Mouse (Mus musculus) stomach, embryonic 15.5 days (tissue): ENCODE results near the gene Emb. TPM values are rescaled to one million over a fixed set of nuclear protein-coding genes. Genes with fewer than 3 reads are reported as not detected.

Experiments
- ATAC-seq: fragments of 200-750 bp; cut with Nextera tagmentation; 2 replicates; pipeline ENCODE4 v1.8.0; 2017; ENCODE audit warnings: low read depth, moderate number of reproducible peaks, moderate TSS enrichment; ENCODE audit not compliant: insufficient read depth, low FRiP score
- H3K27ac ChIP-seq: fragments of 300-500 bp; sonication (generic); 2 replicates; pipeline ENCODE4 v1.5.1; 2015; ENCODE audit warnings: mild to moderate bottlenecking, inconsistent platforms
- H3K27me3 ChIP-seq: fragments of 300-500 bp; sonication (generic); replicated peaks from 2 replicates; pipeline ENCODE4 v1.6.1; 2015; ENCODE audit warnings: inconsistent platforms
- H3K36me3 ChIP-seq: fragments of 300-500 bp; sonication (generic); 2 replicates; pipeline ENCODE4 v1.6.1; 2015; ENCODE audit warnings: inconsistent platforms
- H3K4me1 ChIP-seq: fragments of 300-500 bp; sonication (generic); 2 replicates; pipeline ENCODE4 v1.6.1; 2015; ENCODE audit warnings: inconsistent platforms
- H3K4me2 ChIP-seq: fragments of 300-500 bp; sonication (generic); 2 replicates; pipeline ENCODE4 v1.6.1; 2015; ENCODE audit warnings: mild to moderate bottlenecking, inconsistent platforms
- H3K4me3 ChIP-seq: fragments of 300-500 bp; sonication (generic); replicated peaks from 2 replicates; pipeline ENCODE4 v1.5.1; 2015; ENCODE audit warnings: inconsistent platforms
- H3K9ac ChIP-seq: fragments of 300-500 bp; sonication (generic); 2 replicates; pipeline ENCODE4 v1.6.1; 2015; ENCODE audit warnings: inconsistent platforms
- H3K9me3 ChIP-seq: fragments of 300-500 bp; sonication (generic); 2 replicates; pipeline ENCODE4 v1.6.1; 2016; ENCODE audit warnings: inconsistent platforms
- WGBS: fragments of 180-500 bp; shearing (Covaris S2); methylation state at CpG from one replicate; pipeline ENCODE4 v1.1.7; 2015; 5-methylcytosine and 5-hydroxymethylcytosine counted together
- polyA plus RNA-seq: library from polyadenylated mRNA; unstranded; fragments of >200 nt; fragmentation: Nextera tagmentation; extraction: Ambion mirVana; gene quantifications from 2 replicates; pipeline ENCODE4 v1.2.1, GENCODE M21; 2015

Gene Emb
- polyA plus RNA-seq, 1 experiment from 2014 or later, result 23.2 TPM

DNA sequence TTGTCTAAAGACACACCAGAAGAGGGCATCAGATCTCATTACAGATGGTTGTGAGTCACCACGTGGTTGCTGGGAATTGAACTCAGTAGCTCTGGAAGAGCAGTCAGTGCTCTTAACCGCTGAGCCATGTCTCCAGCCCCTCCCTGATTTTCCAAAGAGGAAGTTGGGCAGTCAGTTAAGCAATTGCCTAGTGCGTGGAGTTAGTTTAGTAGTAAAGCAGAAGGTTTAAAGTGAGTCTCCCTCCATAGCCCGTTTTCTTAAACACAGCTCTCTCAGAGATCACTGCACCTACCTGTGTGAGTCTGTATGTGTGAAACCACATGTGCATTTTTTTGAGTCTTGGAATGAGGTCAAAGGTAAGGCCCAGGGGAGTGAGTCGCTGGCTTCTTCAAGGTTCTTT, 14.8 kb downstream of the Emb start:
- no peak overlapping the region for H3K27ac ChIP-seq
- 47% methylated on average over 5 of the region's 5 CpGs for WGBS
- no peaks in the 10 kb centered on the region; the same call in 1 of the 2 replicates for H3K27me3 ChIP-seq
- H3K9ac ChIP-seq, result no peak overlapping the region
- H3K9me3 ChIP-seq, result no peaks in the 10 kb centered on the region
- H3K4me3 ChIP-seq, result no peak overlapping the region
- H3K4me2 ChIP-seq, result no peak overlapping the region
- ATAC-seq, result no peak
- H3K36me3 ChIP-seq, result no peaks in the 10 kb centered on the region
- H3K4me1 ChIP-seq, result peaks cover 5% of the 10 kb centered on the region; the same call in 1 of the 2 replicates

DNA sequence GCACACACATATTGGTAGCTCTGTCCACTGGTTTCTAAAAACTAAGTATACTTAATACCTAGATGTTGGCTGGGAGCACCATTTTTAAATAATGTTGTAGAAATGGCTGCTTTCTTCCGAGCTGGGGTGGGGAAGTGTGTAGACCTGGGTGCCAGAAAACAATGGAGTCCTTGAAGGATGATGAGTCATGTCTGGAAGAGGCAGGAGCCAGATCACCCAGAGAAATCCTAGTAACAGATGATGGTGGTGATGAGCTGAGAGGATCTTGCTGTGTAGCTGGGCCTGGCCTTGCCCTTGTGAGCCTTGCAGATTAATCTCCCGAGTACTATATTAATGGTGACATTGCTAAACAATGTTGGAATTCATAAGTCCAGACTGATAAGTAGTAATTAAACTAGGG, 16.6 kb downstream of the Emb start:
- no peaks in the 10 kb centered on the region for H3K36me3 ChIP-seq
- no peak overlapping the region for H3K4me2 ChIP-seq
- no peaks in the 10 kb centered on the region for H3K9me3 ChIP-seq
- peaks cover 5% of the 10 kb centered on the region; the same call in 1 of the 2 replicates for H3K4me1 ChIP-seq
- H3K4me3 ChIP-seq, result no peak overlapping the region
- 62% methylated on average over 2 of the region's 2 CpGs for WGBS
- no peaks in the 10 kb centered on the region; the same call in 1 of the 2 replicates for H3K27me3 ChIP-seq
- no peak overlapping the region for H3K9ac ChIP-seq
- no peak overlapping the region for H3K27ac ChIP-seq
- no peak for ATAC-seq

DNA sequence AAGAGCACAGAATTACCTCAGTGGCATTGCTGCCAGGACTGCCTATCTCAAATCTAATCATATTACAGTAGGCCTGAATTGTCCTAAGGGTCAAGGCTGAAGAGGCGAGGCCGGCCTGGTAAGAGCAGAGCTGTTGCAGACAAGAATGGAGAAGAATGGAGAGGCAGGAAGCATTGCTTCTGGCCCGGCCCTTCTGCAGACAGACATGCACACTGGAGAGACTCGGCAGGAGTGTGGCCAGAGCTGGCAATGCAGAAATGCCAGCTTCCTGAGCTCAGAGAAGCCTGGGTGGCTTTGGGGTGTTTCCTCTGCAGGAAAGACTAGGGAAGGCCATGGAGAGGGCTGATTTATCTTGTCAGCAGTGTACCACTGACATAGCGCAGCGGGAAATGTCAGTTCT, 17.2 kb downstream of the Emb start:
- no peak for ATAC-seq
- WGBS, result 66% methylated on average over 6 of the region's 6 CpGs

DNA sequence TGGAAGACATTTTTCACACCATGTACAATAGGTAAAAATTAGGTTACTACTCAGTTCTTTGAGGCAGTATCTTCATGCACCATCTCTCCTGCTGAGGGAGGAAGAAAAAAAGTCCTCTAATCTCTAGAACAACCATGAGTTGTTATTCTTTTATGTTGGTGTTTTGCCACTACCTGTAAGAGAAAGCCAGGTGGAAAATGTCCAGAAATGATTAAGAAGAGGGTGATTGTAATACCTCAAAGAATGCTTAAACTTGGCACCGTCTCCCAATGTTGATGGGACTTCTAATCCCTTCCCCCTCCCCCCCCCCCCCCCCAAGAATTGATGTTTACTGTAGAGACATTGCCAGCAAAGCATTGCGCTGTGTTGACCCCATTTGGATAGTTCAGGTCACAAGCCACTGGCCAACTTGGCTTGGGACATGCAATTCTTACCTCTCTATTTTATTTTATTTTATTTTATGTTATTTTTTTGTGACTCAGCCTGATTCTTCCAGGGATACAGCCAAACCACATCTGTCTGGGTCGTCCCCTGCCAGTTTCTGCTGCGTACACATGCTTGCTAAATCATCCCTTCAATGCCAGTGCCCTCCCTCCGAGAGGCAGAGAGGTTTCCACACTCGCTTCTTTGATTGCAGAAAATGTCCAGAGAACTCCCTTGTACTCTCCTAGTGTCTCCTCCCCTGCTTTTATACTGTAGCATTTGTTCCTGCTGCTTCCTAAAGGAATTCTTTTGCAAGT, 22.2 kb downstream of the Emb start:
- Histone ChIP-seq H3K9me3 (no peaks in the 10 kb centered on the region), H3K4me3 (no peak overlapping the region), H3K36me3 (no peaks in the 10 kb centered on the region), H3K9ac (no peak overlapping the region), H3K27ac (no peak overlapping the region), H3K4me2 (no peak overlapping the region), H3K4me1 (peaks cover 3% of the 10 kb centered on the region; the same call in 1 of the 2 replicates), H3K27me3 (no peaks in the 10 kb centered on the region)
- WGBS, result 69% methylated on average over 6 of the region's 6 CpGs
- ATAC-seq, result no peak

More for the DNA sequence above, 17.2 kb downstream of the Emb start:
- H3K27me3 ChIP-seq, result no peaks in the 10 kb centered on the region
- H3K4me2 ChIP-seq, result no peak overlapping the region
- H3K9ac ChIP-seq, result no peak overlapping the region
- no peaks in the 10 kb centered on the region for H3K9me3 ChIP-seq
- H3K4me3 ChIP-seq, result no peak overlapping the region
- no peak overlapping the region for H3K27ac ChIP-seq
- H3K36me3 ChIP-seq, result no peaks in the 10 kb centered on the region
- H3K4me1 ChIP-seq, result no peaks in the 10 kb centered on the region

DNA sequence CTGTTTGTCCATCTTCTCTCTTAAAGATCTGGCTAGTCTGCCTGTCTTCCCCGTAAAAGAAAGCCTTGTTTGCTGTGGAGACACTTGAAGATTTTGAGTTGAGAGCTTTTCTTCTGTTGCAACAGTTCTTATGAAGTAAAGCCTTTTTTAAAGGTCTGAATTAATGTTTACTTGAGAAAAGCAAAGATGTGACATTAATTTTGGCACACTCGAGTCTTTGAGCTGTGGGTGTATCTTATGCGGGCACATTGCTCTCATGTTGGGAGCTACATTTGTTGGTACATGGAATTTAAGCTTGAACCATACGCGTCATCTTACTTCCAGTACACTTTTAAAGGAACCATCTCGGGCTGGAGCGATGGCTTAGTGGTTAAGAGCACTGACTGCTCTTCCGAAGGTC, 25.5 kb downstream of the Emb start:
- Histone ChIP-seq H3K4me3 (no peak overlapping the region), H3K4me1 (peaks cover 9% of the 10 kb centered on the region; the same call in 1 of the 2 replicates), H3K27ac (no peak overlapping the region), H3K4me2 (no peak overlapping the region), H3K36me3 (no peaks in the 10 kb centered on the region), H3K27me3 (no peaks in the 10 kb centered on the region), H3K9me3 (no peaks in the 10 kb centered on the region), H3K9ac (no peak overlapping the region)
- 90% methylated on average over 8 of the region's 8 CpGs for WGBS
- ATAC-seq, result no peak

DNA sequence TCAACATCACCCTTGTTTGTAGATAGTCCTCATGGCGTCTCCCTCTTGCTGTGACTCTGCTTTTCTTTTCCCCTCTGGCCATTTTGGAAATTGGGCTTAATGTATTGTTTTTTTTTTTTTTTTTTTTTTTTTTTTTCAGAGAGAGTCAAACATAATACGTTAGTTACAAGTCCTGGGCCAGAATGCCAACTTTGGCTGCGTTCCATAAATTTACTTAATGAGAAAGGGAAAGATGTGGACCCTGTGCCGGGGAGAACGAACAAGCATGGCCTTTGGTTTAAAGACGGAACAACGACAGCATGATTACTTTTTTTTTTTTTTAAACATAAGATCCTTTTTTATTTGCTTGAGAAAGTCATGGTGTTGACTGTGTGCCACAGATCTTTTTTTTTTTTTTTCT, 26.1 kb downstream of the Emb start:
- no peak overlapping the region for H3K27ac ChIP-seq
- H3K4me3 ChIP-seq, result no peak overlapping the region
- H3K9ac ChIP-seq, result no peak overlapping the region
- no peaks in the 10 kb centered on the region for H3K27me3 ChIP-seq
- WGBS, result 69% methylated on average over 7 of the region's 7 CpGs
- H3K9me3 ChIP-seq, result no peaks in the 10 kb centered on the region
- H3K4me2 ChIP-seq, result no peak overlapping the region
- H3K4me1 ChIP-seq, result peaks cover 9% of the 10 kb centered on the region; the same call in 1 of the 2 replicates
- no peaks in the 10 kb centered on the region for H3K36me3 ChIP-seq
- ATAC-seq, result no peak

DNA sequence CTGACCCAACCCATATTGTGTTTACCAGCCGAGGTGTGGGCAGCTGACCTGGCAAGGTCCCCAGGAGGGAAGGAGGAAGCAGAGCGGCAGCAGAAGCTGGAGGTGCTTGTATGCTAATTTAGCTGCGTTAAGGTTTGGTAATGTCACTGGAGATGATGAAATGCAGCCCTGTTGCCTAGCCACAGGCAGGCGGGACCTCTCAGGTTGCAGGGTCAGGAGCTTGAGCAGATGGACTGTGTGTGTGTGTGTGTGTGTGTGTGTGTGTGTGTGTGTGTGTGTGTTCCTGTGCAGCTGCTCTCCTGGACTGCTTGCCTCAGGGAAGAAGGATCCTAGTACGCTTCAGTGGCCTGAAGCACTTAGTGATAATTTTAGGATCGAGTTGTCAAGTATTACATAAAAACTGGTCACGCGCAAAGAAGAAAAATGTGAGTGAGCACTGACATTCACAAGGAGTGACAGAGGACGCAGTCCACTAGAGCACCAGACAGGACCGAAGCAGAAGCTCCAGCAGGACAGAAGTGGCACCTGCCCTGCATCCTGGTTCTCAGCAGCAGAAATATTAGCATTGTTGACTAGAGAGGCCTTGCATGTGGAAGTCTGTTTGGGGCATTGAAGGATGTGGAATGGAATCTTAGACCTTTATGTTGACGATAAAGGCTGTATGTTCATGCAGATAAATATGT, 27.3 kb downstream of the Emb start:
- Histone ChIP-seq H3K4me3 (no peak overlapping the region), H3K27me3 (no peaks in the 10 kb centered on the region), H3K27ac (no peak overlapping the region), H3K4me1 (peaks cover 9% of the 10 kb centered on the region; the same call in 1 of the 2 replicates), H3K9ac (no peak overlapping the region), H3K36me3 (no peaks in the 10 kb centered on the region), H3K9me3 (no peaks in the 10 kb centered on the region), H3K4me2 (no peak overlapping the region)
- peak; percentile 85 for ATAC-seq
- 34% methylated on average over 11 of the region's 11 CpGs for WGBS

DNA sequence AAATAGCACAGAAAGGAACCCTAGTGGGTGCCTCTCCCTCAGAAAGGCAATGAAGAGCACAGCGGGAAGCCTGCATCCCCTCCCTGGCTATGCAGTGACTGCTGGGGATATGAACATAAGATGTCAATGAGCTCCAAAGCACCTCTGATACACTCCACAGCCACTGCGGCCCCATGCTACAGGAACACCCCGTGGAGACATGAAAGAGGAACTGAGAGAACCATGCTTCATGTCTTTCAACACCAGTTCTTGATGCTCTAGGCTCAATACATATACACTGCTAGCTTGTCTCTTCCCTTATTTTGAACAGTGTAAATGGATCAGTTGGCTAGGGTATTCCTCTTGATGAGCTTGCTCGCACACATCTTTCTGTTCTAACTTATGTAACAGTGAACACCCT, 28.8 kb downstream of the Emb start:
- H3K4me2 ChIP-seq, result no peak overlapping the region
- WGBS, result 84% methylated on average over 4 of the region's 4 CpGs
- H3K4me1 ChIP-seq, result peaks cover 9% of the 10 kb centered on the region; the same call in 1 of the 2 replicates
- H3K36me3 ChIP-seq, result no peaks in the 10 kb centered on the region
- ATAC-seq, result no peak
- H3K9me3 ChIP-seq, result no peaks in the 10 kb centered on the region
- H3K27ac ChIP-seq, result no peak overlapping the region
- no peak overlapping the region for H3K4me3 ChIP-seq
- no peaks in the 10 kb centered on the region for H3K27me3 ChIP-seq
- H3K9ac ChIP-seq, result no peak overlapping the region

DNA sequence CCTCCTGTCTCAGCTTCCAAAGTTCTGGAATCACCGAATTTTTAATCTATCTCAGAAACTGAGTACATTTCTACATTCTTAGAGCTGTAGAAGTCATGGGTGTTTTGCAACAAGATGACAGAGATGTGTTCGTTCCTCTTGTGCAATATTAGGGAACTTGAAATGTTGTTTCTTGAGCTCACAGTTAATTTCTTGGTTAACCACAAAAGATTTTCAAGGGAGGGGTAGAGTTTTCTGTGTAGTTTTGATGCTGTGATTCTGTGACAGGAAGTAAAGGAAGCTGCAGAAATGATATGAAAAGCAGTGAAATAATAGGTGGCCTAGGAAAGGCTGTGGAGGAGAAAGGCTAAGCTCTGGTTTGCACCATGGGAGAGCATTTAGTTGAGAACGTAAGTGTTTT, 33.7 kb downstream of the Emb start:
- no peak overlapping the region for H3K4me2 ChIP-seq
- WGBS, result 78% methylated on average over 3 of the region's 3 CpGs
- no peak for ATAC-seq
- H3K9me3 ChIP-seq, result no peaks in the 10 kb centered on the region
- H3K9ac ChIP-seq, result no peak overlapping the region
- H3K27ac ChIP-seq, result no peak overlapping the region
- no peaks in the 10 kb centered on the region for H3K36me3 ChIP-seq
- no peak overlapping the region for H3K4me3 ChIP-seq
- H3K4me1 ChIP-seq, result no peaks in the 10 kb centered on the region
- no peaks in the 10 kb centered on the region for H3K27me3 ChIP-seq

DNA sequence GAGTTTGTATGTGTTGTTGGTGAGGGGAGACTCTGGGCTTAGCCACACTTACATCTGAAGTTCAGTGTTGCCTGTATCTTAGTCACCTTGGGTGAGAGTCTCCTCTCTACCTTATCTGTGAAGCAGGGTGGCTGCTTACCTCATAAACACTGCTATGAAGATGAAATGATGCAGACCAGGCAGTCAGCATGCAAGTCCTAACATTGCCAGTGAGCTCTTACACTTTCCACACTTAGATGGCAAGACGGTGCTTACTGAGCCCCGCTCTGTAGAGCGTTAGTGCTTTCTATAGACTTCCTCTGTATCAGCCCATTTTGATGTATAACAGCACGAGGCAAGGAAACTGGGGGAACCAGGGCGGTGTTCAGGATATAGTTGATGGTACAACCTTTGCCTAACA, 34.3 kb downstream of the Emb start:
- H3K4me1 ChIP-seq, result no peaks in the 10 kb centered on the region
- no peak overlapping the region for H3K9ac ChIP-seq
- no peaks in the 10 kb centered on the region for H3K27me3 ChIP-seq
- no peaks in the 10 kb centered on the region for H3K9me3 ChIP-seq
- H3K27ac ChIP-seq, result no peak overlapping the region
- H3K4me2 ChIP-seq, result no peak overlapping the region
- H3K4me3 ChIP-seq, result no peak overlapping the region
- ATAC-seq, result no peak
- H3K36me3 ChIP-seq, result no peaks in the 10 kb centered on the region
- 77% methylated on average over 5 of the region's 5 CpGs for WGBS

DNA sequence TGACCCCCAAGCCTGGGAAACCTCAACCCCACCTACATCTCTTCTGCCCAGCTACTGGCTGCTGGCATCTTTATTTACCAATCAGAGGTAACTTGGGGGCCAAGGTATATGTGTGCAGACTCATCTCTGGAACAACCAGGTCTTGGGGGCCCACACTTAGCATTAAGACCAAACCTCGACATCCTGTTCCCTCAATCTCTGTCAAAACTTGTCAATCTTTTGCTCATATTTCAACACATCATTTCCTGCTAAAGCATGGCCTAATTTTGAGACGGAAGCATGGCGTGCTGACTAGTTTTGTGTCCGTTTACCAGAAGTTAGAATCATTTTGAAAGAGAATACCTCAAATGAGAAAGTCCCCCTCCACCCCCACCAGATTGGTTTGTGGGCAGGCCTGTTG, 52.4 kb downstream of the Emb start:
- no peak overlapping the region for H3K4me2 ChIP-seq
- no peak overlapping the region for H3K27ac ChIP-seq
- H3K36me3 ChIP-seq, result no peaks in the 10 kb centered on the region
- no peaks in the 10 kb centered on the region for H3K9me3 ChIP-seq
- H3K9ac ChIP-seq, result no peak overlapping the region
- ATAC-seq, result no peak
- 82% methylated on average over 4 of the region's 4 CpGs for WGBS
- H3K4me1 ChIP-seq, result no peaks in the 10 kb centered on the region
- H3K27me3 ChIP-seq, result no peaks in the 10 kb centered on the region
- no peak overlapping the region for H3K4me3 ChIP-seq

DNA sequence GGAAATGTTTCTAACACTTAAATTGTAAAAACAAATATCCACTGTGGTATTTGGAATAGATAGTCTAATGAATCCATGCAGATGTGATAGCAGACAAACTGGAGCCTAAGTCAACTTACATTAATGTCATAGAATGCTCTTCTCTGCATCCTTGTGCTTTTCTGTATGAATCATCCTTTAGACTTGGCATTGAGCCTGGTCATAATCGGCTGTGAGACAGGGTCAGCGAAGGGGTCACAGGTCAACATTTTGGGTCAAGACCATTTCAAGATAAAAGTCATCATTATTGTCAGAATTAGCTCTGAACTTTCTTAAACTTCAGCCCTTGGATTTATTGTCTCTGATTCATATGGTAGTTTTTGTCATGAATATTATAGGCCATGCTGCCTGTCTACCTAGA, 57.8 kb downstream of the Emb start:
- Histone ChIP-seq H3K27me3 (no peaks in the 10 kb centered on the region), H3K27ac (no peak overlapping the region)
- no peak for ATAC-seq

More for the DNA sequence above, 57.8 kb downstream of the Emb start:
- Histone ChIP-seq H3K36me3 (no peaks in the 10 kb centered on the region), H3K4me1 (no peaks in the 10 kb centered on the region), H3K9ac (no peak overlapping the region), H3K4me3 (no peak overlapping the region), H3K9me3 (no peaks in the 10 kb centered on the region), H3K4me2 (no peak overlapping the region)
- WGBS, result 59% methylated on average over 2 of the region's 2 CpGs
